Mouse (Mus musculus) testis, adult 2 months (tissue): Measurements from ENCODE around the gene Rad51c. TPM values are rescaled to one million over a fixed set of nuclear protein-coding genes. Genes with fewer than 3 reads are reported as not detected.

Source experiments
- H3K27ac ChIP-seq: fragments of 200-500 bp; 2 replicates; pipeline ENCODE4 v1.5.1; 2012; ENCODE audit warnings: low read depth, low read length; ENCODE audit not compliant: control insufficient read depth, insufficient read depth
- H3K27me3 ChIP-seq: fragments of 200-500 bp; 2 replicates; pipeline ENCODE4 v1.6.1; 2012; ENCODE audit warnings: mild to moderate bottlenecking, low read length, moderate library complexity; ENCODE audit not compliant: control insufficient read depth, insufficient read depth
- H3K36me3 ChIP-seq: fragments of 200-500 bp; 2 replicates; pipeline ENCODE4 v1.6.1; 2012; ENCODE audit warnings: mild to moderate bottlenecking, low read length; ENCODE audit not compliant: control insufficient read depth, insufficient read depth
- H3K4me1 ChIP-seq: fragments of 200-500 bp; 2 replicates; pipeline ENCODE4 v1.6.1; 2012; ENCODE audit warnings: low read length; ENCODE audit not compliant: control insufficient read depth, insufficient read depth
- H3K4me3 ChIP-seq: fragments of 200-500 bp; 2 replicates; pipeline ENCODE4 v1.5.1; 2012; ENCODE audit warnings: low read depth, mild to moderate bottlenecking, low read length, moderate library complexity, mixed read lengths; ENCODE audit not compliant: control insufficient read depth
- CTCF ChIP-seq: fragments of 200-500 bp; IDR thresholded peaks from 2 replicates; pipeline ENCODE4 v1.5.1; 2012; ENCODE audit warnings: low read depth, mild to moderate bottlenecking, inconsistent platforms, low read length, moderate library complexity; ENCODE audit not compliant: control insufficient read depth, insufficient read depth, insufficient replicate concordance
- POLR2A ChIP-seq: fragments of 200-500 bp; IDR thresholded peaks from 2 replicates; pipeline ENCODE4 v1.6.1; 2012; ENCODE audit warnings: low read depth, mild to moderate bottlenecking, inconsistent platforms, low read length, moderate library complexity; ENCODE audit not compliant: control insufficient read depth
- polyA plus RNA-seq: library from polyadenylated mRNA; depleted of rRNA; stranded (reverse); fragments of >200 nt; gene quantifications from 2 replicates; pipeline ENCODE4 v1.2.3, GENCODE M21; 2012; rRNA removed

Rad51c gene
- polyA plus RNA-seq, 1 experiment = 16.4 TPM

- no peaks in the 10 kb centered on the region; the same call in 1 of the 2 replicates for H3K4me1 ChIP-seq
- no peaks in the 10 kb centered on the region for H3K27me3 ChIP-seq
- no peak within 1 kb of the TSS; the same call in none of the 2 replicates for H3K27ac ChIP-seq
Measured at GRCm38 (mm10) chr11:87358331-87359261, 46.2 kb downstream of the Rad51c start, which contains the start of gene Ppm1e. Gene Ppm1e, minus strand, starts transcription at chr11:87359023.

DNA sequence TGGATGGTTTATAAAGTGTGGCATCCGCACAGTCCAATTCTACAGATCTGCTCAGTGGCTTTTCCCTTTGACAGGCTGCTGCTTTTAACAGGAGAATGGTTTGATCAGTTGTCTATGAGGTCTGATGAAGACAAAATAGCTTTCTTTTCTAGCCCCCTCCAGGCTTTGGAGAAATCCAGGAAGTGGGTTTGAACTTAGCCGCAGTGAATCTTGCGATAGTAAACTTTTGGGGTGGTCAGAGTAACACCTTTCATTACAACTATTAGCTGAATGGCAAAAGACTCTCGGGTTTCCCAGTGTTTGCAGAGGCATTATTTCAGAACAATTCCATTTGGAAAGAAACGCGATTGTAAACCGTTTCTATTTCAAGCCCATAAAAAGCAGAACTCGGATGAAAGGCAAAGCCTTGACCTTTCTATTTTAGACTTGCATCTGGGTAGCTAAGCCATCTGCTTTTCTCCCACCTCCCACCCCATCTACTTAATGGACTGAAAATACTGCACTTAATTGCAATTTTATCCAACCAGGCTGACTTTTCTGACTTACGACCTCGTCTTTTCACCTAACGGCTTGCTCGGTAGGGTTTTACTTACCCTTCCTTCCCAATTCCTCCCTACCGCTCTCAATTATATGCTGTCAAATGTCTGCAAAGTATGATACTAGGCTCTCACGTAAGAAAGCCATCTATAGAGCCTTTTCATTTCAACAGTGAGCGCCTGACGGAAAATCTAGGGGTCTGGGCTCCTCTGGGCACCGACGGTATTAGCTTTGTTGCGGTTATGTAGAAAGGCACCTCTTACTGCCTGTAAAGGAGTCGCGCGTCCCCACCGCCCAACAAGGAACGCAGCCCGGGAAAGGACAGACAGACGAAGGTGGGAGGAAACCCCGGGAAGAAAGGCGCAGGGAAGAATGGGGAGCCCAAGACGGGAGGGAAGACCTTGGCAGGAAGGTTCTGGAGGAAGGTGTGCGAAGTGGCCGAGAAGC is 47.1 kb downstream of the Rad51c start:
- TF ChIP-seq POLR2A (no peak), CTCF (no peak)
- H3K4me1 ChIP-seq = no peaks in the 10 kb centered on the region; the same call in 1 of the 2 replicates
- H3K36me3 ChIP-seq = no peaks in the 10 kb centered on the region
- H3K4me3 ChIP-seq = peak overlapping the region; percentile 87
- no peak overlapping the region for H3K27ac ChIP-seq
- no peaks in the 10 kb centered on the region for H3K27me3 ChIP-seq

More at GRCm38 (mm10) chr11:87358331-87359261, 46.2 kb downstream of the Rad51c start, which contains the start of gene Ppm1e:
- H3K36me3 ChIP-seq = no peaks in the 10 kb centered on the region
- peak within 1 kb of the TSS; percentile 87 for H3K4me3 ChIP-seq
- TF ChIP-seq POLR2A (no peak), CTCF (no peak)

GRCm38 (mm10) chr11:87354861-87355260 is 49.9 kb downstream of the Rad51c start:
- Histone ChIP-seq H3K4me1 (no peaks in the 10 kb centered on the region; the same call in 1 of the 2 replicates), H3K27ac (no peak overlapping the region), H3K4me3 (no peak overlapping the region), H3K36me3 (no peaks in the 10 kb centered on the region), H3K27me3 (no peaks in the 10 kb centered on the region)
- TF ChIP-seq POLR2A (no peak), CTCF (no peak)

DNA sequence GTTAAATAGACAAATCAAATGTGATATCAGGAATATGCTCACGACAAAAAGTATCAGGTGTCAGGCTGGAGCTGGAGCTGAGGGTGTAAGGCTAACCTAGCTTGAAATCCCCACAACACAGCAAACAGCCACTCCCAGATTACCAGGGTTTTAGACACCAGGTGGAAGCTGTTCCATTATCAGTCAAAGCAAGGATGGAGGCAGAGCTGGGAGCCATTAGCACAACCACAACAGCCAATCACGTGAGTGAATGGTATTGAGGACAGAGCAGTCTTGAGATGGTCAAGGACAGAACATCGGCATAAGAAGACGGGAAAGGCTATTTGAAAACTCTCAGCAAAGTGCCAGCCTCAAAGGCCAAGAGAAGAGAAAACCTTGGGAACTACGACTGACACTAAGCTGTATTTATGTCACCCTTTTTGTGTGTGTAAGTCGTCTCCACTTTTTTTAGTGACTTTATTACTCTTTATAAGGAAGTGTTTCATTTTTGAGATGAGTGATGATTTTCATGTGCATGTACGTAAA is 51.0 kb downstream of the Rad51c start:
- no peak for TF ChIP-seq CTCF
- TF ChIP-seq POLR2A = no peak
- Histone ChIP-seq H3K4me3 (no peak overlapping the region), H3K27ac (no peak overlapping the region), H3K36me3 (no peaks in the 10 kb centered on the region), H3K27me3 (no peaks in the 10 kb centered on the region), H3K4me1 (no peaks in the 10 kb centered on the region)

Other genes with a start within 250 kb of the Rad51c start
- gene Ppm1e, start 45.9 kb downstream of the Rad51c start, polyA plus RNA-seq = 3.5 and 4.1 TPM in 2 replicates
- 26.0 and 28.4 TPM in 2 replicates for gene Tex14, start 111 bp upstream of the Rad51c start, polyA plus RNA-seq
- 92.8 and 97.9 TPM in 2 replicates for gene Gm11492, start 161.7 kb upstream of the Rad51c start, polyA plus RNA-seq
- gene Sept4, start 163.9 kb upstream of the Rad51c start, polyA plus RNA-seq = 159 and 174 TPM in 2 replicates
- gene Mtmr4, start 187.2 kb upstream of the Rad51c start, polyA plus RNA-seq = 33.6 and 33.7 TPM in 2 replicates
- 89.4 and 90.3 TPM in 2 replicates for gene Hsf5, start 212.2 kb upstream of the Rad51c start, polyA plus RNA-seq